ENCODE assay signal across 8 mouse cellular contexts in genomic region chr1:50926374-50927060, GRCm38 (mm10). TPM values are rescaled to one million over a fixed set of nuclear protein-coding genes. Genes with fewer than 3 reads are reported as not detected.
DNase-seq lines count a peak whose midpoint lies in the region; ATAC-seq lines count a peak whose summit lies in the region.

No protein-coding gene starts in this region.

- ATAC-seq in kidney, embryonic 16.5 days (ENCODE audit: low FRiP score, low TSS enrichment): peak; percentile 52; the same call in 1 of the 2 replicates
- ATAC-seq in forebrain, embryonic 12.5 days (ENCODE audit: low FRiP score): peak; percentile 49
- peak; percentile 71 for ATAC-seq in intestine, embryonic 15.5 days

- peak overlapping the region; percentile 33 for H3K9ac ChIP-seq in kidney, embryonic 16.5 days (replicated peaks; ENCODE audit: low read length)
- peak overlapping the region; percentile 63 for H3K9ac ChIP-seq in forebrain, embryonic 12.5 days
- H3K9ac ChIP-seq in intestine, embryonic 15.5 days: peak overlapping the region; percentile 31

- H3K27ac ChIP-seq in kidney, embryonic 16.5 days (ENCODE audit: low read length): no peak overlapping the region
- H3K27ac ChIP-seq in forebrain, embryonic 12.5 days: peak overlapping the region; percentile 75
- H3K27ac ChIP-seq in intestine, embryonic 15.5 days: 0 out of 2 replicates have a peak overlapping the region, but pooled peaks have one; percentile 5

- H3K36me3 ChIP-seq in kidney, embryonic 16.5 days (ENCODE audit: insufficient read depth, low read length): no peaks in the 10 kb centered on the region
- H3K36me3 ChIP-seq in forebrain, embryonic 12.5 days (replicated peaks): no peaks in the 10 kb centered on the region
- H3K36me3 ChIP-seq in intestine, embryonic 15.5 days: no peaks in the 10 kb centered on the region

- peak overlapping the region; percentile 54 for H3K4me3 ChIP-seq in kidney, embryonic 16.5 days (ENCODE audit: low read length)
- H3K4me3 ChIP-seq in forebrain, embryonic 12.5 days (replicated peaks): peak overlapping the region; percentile 65
- H3K4me3 ChIP-seq in intestine, embryonic 15.5 days (replicated peaks): peak overlapping the region; percentile 53

- peaks cover 25% of the 10 kb centered on the region for H3K27me3 ChIP-seq in kidney, embryonic 16.5 days (ENCODE audit: insufficient read depth, low read length)
- H3K27me3 ChIP-seq in forebrain, embryonic 12.5 days: peaks cover 17% of the 10 kb centered on the region
- H3K27me3 ChIP-seq in intestine, embryonic 15.5 days (replicated peaks): peaks cover 15% of the 10 kb centered on the region

- H3K9me3 ChIP-seq in kidney, embryonic 16.5 days (ENCODE audit: low read length): no peaks in the 10 kb centered on the region
- H3K9me3 ChIP-seq in forebrain, embryonic 12.5 days: no peaks in the 10 kb centered on the region
- no peaks in the 10 kb centered on the region for H3K9me3 ChIP-seq in intestine, embryonic 15.5 days

- peaks cover 13% of the 10 kb centered on the region for H3K4me1 ChIP-seq in kidney, embryonic 16.5 days (ENCODE audit: insufficient read depth, low read length)
- H3K4me1 ChIP-seq in forebrain, embryonic 12.5 days: peaks cover 13% of the 10 kb centered on the region
- H3K4me1 ChIP-seq in intestine, embryonic 15.5 days (replicated peaks): peaks cover 10% of the 10 kb centered on the region

- H3K4me2 ChIP-seq in kidney, embryonic 16.5 days (replicated peaks; ENCODE audit: low read depth, low read length): peak overlapping the region; percentile 99
- H3K4me2 ChIP-seq in forebrain, embryonic 12.5 days: peak overlapping the region; percentile 84
- peak overlapping the region; percentile 99 for H3K4me2 ChIP-seq in intestine, embryonic 15.5 days (replicated peaks)

- 1% methylated on average over 23 of the region's 23 CpGs for WGBS in kidney, embryonic 16.5 days
- WGBS in forebrain, embryonic 12.5 days: 1% methylated on average over 23 of the region's 23 CpGs
- WGBS in intestine, embryonic 15.5 days: 3% methylated on average over 23 of the region's 23 CpGs

- DNase-seq in kidney, adult 8-10 months: no peak
- DNase-seq in WW6 (ENCODE audit: low read depth, low spot score): peak; percentile 16
- DNase-seq in mesoderm, embryonic 11.5 days (ENCODE audit: low read depth, low spot score): peak; percentile 39
- DNase-seq in yolk sac, embryonic 10.5 days (ENCODE audit: low spot score): peak; percentile 2
- no peak for DNase-seq in thymus, postnatal 10 days (ENCODE audit: low spot score in 2 of 2)

RNA-seq across cellular contexts. Expression of gene Tmeff2, which starts 26.1 kb away (rescaled TPM):
- 3.9 and 4.7 TPM in 2 replicates for polyA plus RNA-seq in kidney, embryonic 16.5 days (2015; fragmentation: Nextera tagmentation; extraction: Ambion mirVana)
- 11.2 and 11.9 TPM in 2 replicates for polyA plus RNA-seq in forebrain, embryonic 12.5 days (2016; fragmentation: Nextera tagmentation; extraction: Ambion mirVana)
- 12.1 and 13.2 TPM in 2 replicates for polyA plus RNA-seq in intestine, embryonic 15.5 days (2015; fragmentation: Nextera tagmentation; extraction: Ambion mirVana)

Comparison
In these comparisons a context has a peak if more than half of its experiments do, and no peak if none do; other contexts are left out.
1. DNase-seq: peak in WW6 (single experiment), mesoderm, embryonic 11.5 days (single experiment) and yolk sac, embryonic 10.5 days (single experiment); none in kidney, adult 8-10 months (0 of 2) and thymus, postnatal 10 days (0 of 2).
2. Peak in every context shown above with its lines, with median percentiles within 50 percentile points of each other: ATAC-seq, H3K4me2 ChIP-seq, H3K4me3 ChIP-seq and H3K9ac ChIP-seq.